Mouse (Mus musculus) heart, postnatal 0 days (tissue): ENCODE results near the gene Fcho2. TPM values are rescaled to one million over a fixed set of nuclear protein-coding genes. Genes with fewer than 3 reads are reported as not detected.

Experiments
- ATAC-seq: fragments of 200-750 bp; cut with Nextera tagmentation; 2 replicates; pipeline ENCODE4 v1.8.0; 2017; ENCODE audit warnings: low read depth, moderate number of reproducible peaks, moderate library complexity; ENCODE audit not compliant: insufficient read depth
- DNase-seq: peaks from one replicate; pipeline ENCODE4 v3.0.0-alpha.2; 2016; ENCODE audit warnings: low spot score
- H3K27ac ChIP-seq: fragments of 300-500 bp; sonication (generic); 2 replicates; pipeline ENCODE4 v1.5.1; 2014; ENCODE audit warnings: low read depth, mild to moderate bottlenecking
- H3K27me3 ChIP-seq: fragments of 300-500 bp; sonication (generic); 2 replicates; pipeline ENCODE4 v1.6.1; 2014; ENCODE audit warnings: low read length, mixed read lengths; ENCODE audit not compliant: control insufficient read depth, insufficient read depth
- H3K36me3 ChIP-seq: fragments of 300-500 bp; sonication (generic); replicated peaks from 2 replicates; pipeline ENCODE4 v1.6.1; 2014; ENCODE audit warnings: low read length, mixed read lengths; ENCODE audit not compliant: control insufficient read depth, insufficient read depth
- H3K4me1 ChIP-seq: fragments of 300-500 bp; sonication (generic); 2 replicates; pipeline ENCODE4 v1.6.1; 2014; ENCODE audit warnings: antibody characterized with exemption; ENCODE audit not compliant: control insufficient read depth, insufficient read depth
- H3K4me2 ChIP-seq: fragments of 300-500 bp; sonication (generic); 2 replicates; pipeline ENCODE4 v1.6.1; 2014; ENCODE audit warnings: low read depth, mild to moderate bottlenecking, low read length, moderate library complexity
- H3K4me3 ChIP-seq: fragments of 300-500 bp; sonication (generic); 2 replicates; pipeline ENCODE4 v1.5.1; 2014; ENCODE audit warnings: low read depth, low read length
- H3K9ac ChIP-seq: fragments of 300-500 bp; sonication (generic); replicated peaks from 2 replicates; pipeline ENCODE4 v1.6.1; 2014; ENCODE audit warnings: low read depth, low read length, mixed read lengths
- H3K9me3 ChIP-seq: fragments of 300-500 bp; sonication (generic); replicated peaks from 2 replicates; pipeline ENCODE4 v1.6.1; 2016; ENCODE audit warnings: low read length; ENCODE audit not compliant: control insufficient read depth
- CTCF ChIP-seq: IDR thresholded peaks from 2 replicates; pipeline ENCODE4 v1.5.1; 2016; ENCODE audit warnings: antibody characterized with exemption, control low read depth, low read depth
- EP300 ChIP-seq: IDR thresholded peaks from 2 replicates; pipeline ENCODE4 v1.6.1; 2016; ENCODE audit warnings: antibody characterized with exemption, low read depth
- WGBS: fragments of 180-500 bp; shearing (Covaris S2); extraction: QIAGEN DNeasy Blood & Tissue Kit; methylation state at CpG from one replicate; pipeline ENCODE4 v1.1.7; 2014; 5-methylcytosine and 5-hydroxymethylcytosine counted together
- polyA plus RNA-seq: library from polyadenylated mRNA; unstranded; fragments of >200 nt; fragmentation: Nextera tagmentation; extraction: Ambion mirVana; gene quantifications from 2 replicates; pipeline ENCODE4 v1.2.1, GENCODE M21; 2015
- total RNA-seq: library from RNA; depleted of rRNA; stranded (reverse); fragments of >200 nt; gene quantifications from 2 replicates; pipeline ENCODE4 v1.2.3, GENCODE M21; 2014; ENCODE audit warnings: low replicate concordance

Fcho2 gene
- total and polyA plus RNA-seq, 2 experiments from 2014 or later = 18.5 to 20.6 TPM

DNA sequence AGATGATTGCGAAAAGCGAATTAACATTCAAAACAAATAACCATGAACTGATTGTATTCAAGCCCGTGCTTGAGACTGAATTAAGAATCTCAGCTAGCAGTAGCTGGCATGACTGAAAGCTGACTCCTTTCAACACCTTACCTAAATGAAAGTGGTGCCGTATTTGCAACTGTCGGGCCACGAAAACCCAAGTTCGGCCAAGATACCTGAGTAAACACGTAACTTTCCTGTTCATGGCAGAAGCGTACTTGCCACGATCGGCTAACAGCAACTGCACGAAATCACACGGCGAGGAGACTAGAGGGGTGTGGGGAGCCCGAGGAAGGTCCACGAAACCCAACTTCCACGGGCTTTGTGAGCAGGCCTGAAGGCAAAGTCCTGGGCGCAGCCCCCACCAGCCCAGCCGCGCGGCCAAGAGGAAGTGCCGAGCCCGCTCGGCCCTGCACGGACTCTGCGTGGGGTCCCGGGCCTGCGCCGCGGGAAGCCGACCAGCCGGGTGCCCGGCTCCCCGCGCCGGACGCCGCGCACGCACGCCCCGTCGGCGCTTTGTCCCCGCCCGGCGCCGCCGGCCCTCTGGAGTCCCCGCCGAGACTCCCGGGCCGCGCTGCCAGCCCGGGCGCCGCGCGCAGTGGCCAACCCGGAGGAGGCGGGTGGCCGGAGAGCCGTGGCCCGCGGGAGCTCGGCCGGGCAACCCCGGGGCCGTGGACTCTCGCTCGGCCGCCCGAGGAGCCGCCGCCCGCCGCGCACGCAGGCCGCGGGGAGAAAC lies 791 bp downstream of the Fcho2 start:
- Histone ChIP-seq H3K4me1 (peaks cover 11% of the 10 kb centered on the region; the same call in 1 of the 2 replicates), H3K36me3 (no peaks in the 10 kb centered on the region), H3K9me3 (no peaks in the 10 kb centered on the region), H3K27me3 (no peaks in the 10 kb centered on the region), H3K27ac (peak overlapping the region; percentile 100), H3K9ac (peak overlapping the region; percentile 99), H3K4me3 (peak overlapping the region; percentile 100), H3K4me2 (peak overlapping the region; percentile 75)
- 1% methylated on average over 64 of the region's 81 CpGs for WGBS
- TF ChIP-seq CTCF = no peak
- TF ChIP-seq EP300 = no peak
- DNase-seq (peak; percentile 53), ATAC-seq (peak; percentile 42)

DNA sequence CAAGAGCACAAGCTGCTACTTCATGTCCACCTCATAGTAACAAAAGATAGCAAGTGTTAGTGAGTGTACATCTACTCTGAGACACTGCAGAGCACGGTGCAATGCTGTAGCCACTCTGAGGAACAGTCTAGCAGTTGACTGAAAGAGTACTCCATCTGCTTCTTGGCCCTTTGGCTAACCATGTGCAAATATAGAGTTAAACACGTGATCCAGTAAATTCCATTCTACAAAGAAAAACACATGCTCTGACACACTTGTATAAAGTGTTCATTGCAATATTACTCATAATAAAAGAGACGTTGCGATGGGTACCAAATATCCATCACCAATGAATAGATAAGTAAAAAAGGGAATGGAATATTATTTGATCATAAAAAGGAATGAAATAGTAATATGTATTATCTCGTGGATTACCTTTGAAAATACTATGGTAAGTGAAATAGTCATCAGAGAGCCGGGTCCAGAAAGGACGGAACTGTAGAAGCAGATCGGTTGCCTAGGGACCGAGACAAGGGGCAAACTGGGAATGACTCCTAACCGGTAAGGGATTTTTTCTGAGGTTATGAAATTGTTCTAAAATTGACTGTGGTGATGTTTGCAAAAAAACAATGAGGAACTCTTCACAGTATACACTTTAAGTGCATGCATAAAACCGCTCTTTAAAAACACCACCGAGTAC lies 1.5 kb downstream of the Fcho2 start:
- ATAC-seq = no peak
- H3K4me2 ChIP-seq = peak overlapping the region; percentile 75
- H3K4me3 ChIP-seq = peak overlapping the region; percentile 100
- H3K9ac ChIP-seq = peak overlapping the region; percentile 99
- H3K36me3 ChIP-seq = no peaks in the 10 kb centered on the region
- H3K27ac ChIP-seq = peak overlapping the region; percentile 100
- 18% methylated on average over 12 of the region's 12 CpGs for WGBS
- TF ChIP-seq EP300 = no peak
- TF ChIP-seq CTCF = no peak
- no peaks in the 10 kb centered on the region for H3K27me3 ChIP-seq
- H3K9me3 ChIP-seq = no peaks in the 10 kb centered on the region
- no peak for DNase-seq
- peaks cover 11% of the 10 kb centered on the region; the same call in 1 of the 2 replicates for H3K4me1 ChIP-seq

DNA sequence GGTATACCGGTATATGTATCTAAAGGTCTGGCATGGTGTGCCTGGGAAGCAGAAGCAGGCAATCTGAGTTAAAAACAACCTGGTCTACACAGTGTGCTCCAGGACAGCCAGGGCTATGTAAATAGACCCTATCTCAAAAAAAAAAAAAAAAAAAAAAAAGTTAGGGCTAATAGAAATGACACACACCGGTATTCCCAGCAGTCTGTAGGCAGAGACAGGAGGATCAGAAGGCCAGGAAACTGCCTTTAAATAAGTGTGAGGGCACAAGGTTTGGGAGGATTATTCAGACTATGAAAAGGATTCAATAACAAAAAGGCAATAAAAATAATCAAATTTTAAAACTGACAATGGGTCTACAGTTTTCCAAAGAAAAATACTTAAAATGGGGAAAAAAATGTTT lies 2.1 kb downstream of the Fcho2 start:
- no peaks in the 10 kb centered on the region for H3K9me3 ChIP-seq
- peak overlapping the region; percentile 100 for H3K4me3 ChIP-seq
- 50% methylated on average over 2 of the region's 2 CpGs for WGBS
- no peaks in the 10 kb centered on the region for H3K27me3 ChIP-seq
- TF ChIP-seq EP300 (no peak), CTCF (no peak)
- H3K4me1 ChIP-seq = peaks cover 11% of the 10 kb centered on the region; the same call in 1 of the 2 replicates
- no peaks in the 10 kb centered on the region for H3K36me3 ChIP-seq
- no peak overlapping the region for H3K9ac ChIP-seq
- ATAC-seq (no peak), DNase-seq (no peak)
- H3K4me2 ChIP-seq = peak overlapping the region; percentile 75
- H3K27ac ChIP-seq = no peak overlapping the region

DNA sequence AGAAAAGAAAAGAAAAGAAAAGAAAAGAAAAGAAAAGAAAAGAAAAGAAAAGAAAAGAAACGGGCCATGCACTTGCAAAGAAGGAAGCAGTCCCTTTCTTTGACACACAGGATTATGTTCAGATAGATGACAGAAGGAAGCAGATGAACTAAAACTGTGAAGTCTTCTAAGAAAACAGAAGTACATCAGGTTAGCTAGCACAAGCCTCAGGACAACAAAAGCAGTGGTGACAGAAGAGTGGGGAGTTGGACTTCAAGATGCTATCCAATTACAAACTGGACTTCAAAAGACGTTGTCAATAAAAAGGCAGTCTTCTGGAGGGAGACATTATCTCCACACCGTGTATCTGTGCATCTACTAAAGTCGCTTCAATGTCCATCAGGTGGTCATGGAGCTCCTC lies 3.0 kb downstream of the Fcho2 start:
- Histone ChIP-seq H3K27ac (no peak overlapping the region), H3K9me3 (no peaks in the 10 kb centered on the region), H3K36me3 (no peaks in the 10 kb centered on the region), H3K27me3 (no peaks in the 10 kb centered on the region), H3K4me3 (no peak overlapping the region), H3K4me1 (peaks cover 11% of the 10 kb centered on the region; the same call in 1 of the 2 replicates), H3K9ac (no peak overlapping the region), H3K4me2 (no peak overlapping the region)
- ATAC-seq (no peak), DNase-seq (no peak)
- TF ChIP-seq EP300 (no peak), CTCF (no peak)
- 60% methylated on average over 4 of the region's 4 CpGs for WGBS

DNA sequence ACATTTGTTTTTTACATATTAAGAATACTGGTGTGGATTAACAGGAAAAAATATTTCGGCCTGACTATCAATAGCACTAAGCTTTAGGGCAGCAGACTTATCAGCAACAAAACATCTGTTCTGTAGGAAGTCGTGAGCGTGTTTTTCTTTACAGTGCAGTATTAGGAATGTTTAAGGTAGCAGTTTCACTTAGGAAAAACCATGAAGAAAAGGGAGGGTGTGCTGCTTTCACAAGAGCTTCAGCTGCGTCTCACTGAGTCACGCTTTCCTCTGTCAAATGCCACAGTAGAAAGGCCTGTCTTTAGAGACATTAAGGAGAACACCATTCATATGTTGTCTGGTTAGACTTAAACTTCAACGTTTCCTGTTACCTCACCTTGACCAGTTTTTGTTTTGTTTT lies 5.1 kb downstream of the Fcho2 start:
- H3K27ac ChIP-seq = peak overlapping the region; percentile 55
- H3K4me2 ChIP-seq = peak overlapping the region; percentile 30; the same call in 1 of the 2 replicates
- H3K9me3 ChIP-seq = no peaks in the 10 kb centered on the region
- H3K4me1 ChIP-seq = peaks cover 4% of the 10 kb centered on the region; the same call in 1 of the 2 replicates
- DNase-seq = peak; percentile 42
- no peak for ATAC-seq
- no peaks in the 10 kb centered on the region for H3K27me3 ChIP-seq
- 37% methylated on average over 6 of the region's 6 CpGs for WGBS
- TF ChIP-seq EP300 = no peak
- TF ChIP-seq CTCF = no peak
- 0 out of 2 replicates have a peak, but pooled peaks cover 1% of the 10 kb centered on the region for H3K36me3 ChIP-seq
- no peak overlapping the region for H3K4me3 ChIP-seq
- H3K9ac ChIP-seq = no peak overlapping the region
